Comparison of ENCODE assay signal across 8 mouse cellular contexts in the genomic region with DNA sequence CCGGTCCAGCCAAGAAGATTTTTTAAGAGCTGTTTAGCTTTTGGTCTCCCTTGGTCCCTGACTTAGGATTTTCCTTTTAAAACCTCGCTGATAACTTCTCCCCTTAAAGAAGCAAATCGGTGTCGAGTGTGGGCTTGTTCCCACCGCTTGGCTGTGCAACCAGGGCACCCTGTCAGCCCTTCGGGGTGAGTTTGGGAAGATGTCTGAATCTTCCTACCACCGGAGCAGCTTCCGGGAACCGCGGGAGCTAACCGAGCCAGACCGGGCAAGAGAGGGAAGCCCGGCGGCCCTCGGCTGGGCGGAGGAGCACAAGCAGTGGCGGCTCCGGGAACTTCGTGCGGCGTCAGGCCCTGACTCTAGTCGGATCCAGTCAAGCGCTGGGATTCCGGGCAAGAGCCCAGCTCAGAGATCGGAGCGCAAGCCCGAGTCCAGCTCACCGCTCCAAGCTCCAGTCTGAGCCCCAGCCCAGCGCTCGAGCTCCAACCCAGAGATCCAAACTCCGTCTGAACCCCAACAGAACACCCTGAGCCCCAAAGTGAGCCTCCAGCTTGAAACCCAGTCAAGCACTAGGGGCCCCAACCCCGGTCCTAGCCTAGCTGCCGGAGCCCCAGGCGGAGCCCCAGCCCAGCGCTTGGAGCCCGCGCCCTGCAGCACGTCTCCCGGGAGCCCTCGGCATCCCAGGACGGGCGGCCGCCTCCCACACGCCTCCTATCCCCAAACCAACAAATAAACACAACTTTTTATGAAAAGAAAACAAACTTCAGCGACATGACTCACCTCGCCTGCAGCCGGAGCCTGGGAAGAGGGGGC. TPM values are rescaled to one million over a fixed set of nuclear protein-coding genes. Genes with fewer than 3 reads are reported as not detected.
DNase-seq lines count a peak whose midpoint lies in the region; ATAC-seq and TF ChIP-seq lines count a peak whose summit lies in the region.

No protein-coding gene starts in this region.

- H3K27me3 ChIP-seq in intestine, postnatal 0 days (replicated peaks; ENCODE audit: control insufficient read depth, insufficient read depth, low read length) = no peaks in the 10 kb centered on the region
- H3K27me3 ChIP-seq in limb, embryonic 13.5 days = no peaks in the 10 kb centered on the region
- no peaks in the 10 kb centered on the region for H3K27me3 ChIP-seq in midbrain, embryonic 13.5 days
- no peaks in the 10 kb centered on the region for H3K27me3 ChIP-seq in stomach, embryonic 16.5 days (ENCODE audit: control insufficient read depth, insufficient read depth, low read length)

- peak overlapping the region; percentile 73 for H3K27ac ChIP-seq in intestine, postnatal 0 days (ENCODE audit: low read depth, low read length)
- peak overlapping the region; percentile 99 for H3K27ac ChIP-seq in limb, embryonic 13.5 days
- H3K27ac ChIP-seq in midbrain, embryonic 13.5 days = peak overlapping the region; percentile 92
- H3K27ac ChIP-seq in stomach, embryonic 16.5 days (ENCODE audit: low read length) = peak overlapping the region; percentile 92

- H3K9me3 ChIP-seq in intestine, postnatal 0 days (ENCODE audit: control insufficient read depth) = no peaks in the 10 kb centered on the region
- no peaks in the 10 kb centered on the region for H3K9me3 ChIP-seq in limb, embryonic 13.5 days
- no peaks in the 10 kb centered on the region for H3K9me3 ChIP-seq in midbrain, embryonic 13.5 days
- no peaks in the 10 kb centered on the region for H3K9me3 ChIP-seq in stomach, embryonic 16.5 days (replicated peaks; ENCODE audit: control insufficient read depth, low read length)

- peak overlapping the region; percentile 69 for H3K9ac ChIP-seq in intestine, postnatal 0 days (ENCODE audit: low read depth, low read length)
- H3K9ac ChIP-seq in limb, embryonic 13.5 days = peak overlapping the region; percentile 100
- peak overlapping the region; percentile 96 for H3K9ac ChIP-seq in midbrain, embryonic 13.5 days (replicated peaks)
- peak overlapping the region; percentile 95 for H3K9ac ChIP-seq in stomach, embryonic 16.5 days (ENCODE audit: low read length)

- under 1% methylated on average over 47 of the region's 47 CpGs for WGBS in intestine, postnatal 0 days
- under 1% methylated on average over 47 of the region's 47 CpGs for WGBS in limb, embryonic 13.5 days
- under 1% methylated on average over 47 of the region's 47 CpGs for WGBS in midbrain, embryonic 13.5 days
- under 1% methylated on average over 47 of the region's 47 CpGs for WGBS in stomach, embryonic 16.5 days

- no peaks in the 10 kb centered on the region for H3K4me1 ChIP-seq in intestine, postnatal 0 days (replicated peaks; ENCODE audit: control insufficient read depth, insufficient read depth, low read length)
- peaks cover 48% of the 10 kb centered on the region for H3K4me1 ChIP-seq in limb, embryonic 13.5 days
- H3K4me1 ChIP-seq in midbrain, embryonic 13.5 days (replicated peaks) = peaks cover 63% of the 10 kb centered on the region
- H3K4me1 ChIP-seq in stomach, embryonic 16.5 days (ENCODE audit: control insufficient read depth, insufficient read depth, low read length) = peaks cover 8% of the 10 kb centered on the region; the same call in 1 of the 2 replicates

- H3K4me3 ChIP-seq in intestine, postnatal 0 days (ENCODE audit: low read depth, low read length) = peak overlapping the region; percentile 78
- H3K4me3 ChIP-seq in limb, embryonic 13.5 days = peak overlapping the region; percentile 98
- H3K4me3 ChIP-seq in midbrain, embryonic 13.5 days (replicated peaks) = peak overlapping the region; percentile 91
- H3K4me3 ChIP-seq in stomach, embryonic 16.5 days (replicated peaks; ENCODE audit: low read length) = peak overlapping the region; percentile 73

- no peaks in the 10 kb centered on the region for H3K36me3 ChIP-seq in intestine, postnatal 0 days (ENCODE audit: control insufficient read depth, insufficient read depth)
- H3K36me3 ChIP-seq in limb, embryonic 13.5 days = peaks cover 4% of the 10 kb centered on the region; the same call in 1 of the 2 replicates
- H3K36me3 ChIP-seq in midbrain, embryonic 13.5 days = no peaks in the 10 kb centered on the region
- H3K36me3 ChIP-seq in stomach, embryonic 16.5 days (ENCODE audit: control insufficient read depth, insufficient read depth, low read length) = no peaks in the 10 kb centered on the region

- ATAC-seq in intestine, postnatal 0 days = peak; percentile 76
- ATAC-seq in limb, embryonic 13.5 days (ENCODE audit: low FRiP score, low read depth) = peak; percentile 61
- ATAC-seq in midbrain, embryonic 13.5 days = peak; percentile 77
- ATAC-seq in stomach, embryonic 16.5 days (ENCODE audit: insufficient read depth, low FRiP score) = peak; percentile 85

- peak; percentile 2 for DNase-seq in thymus, postnatal 0 days (ENCODE audit: low spot score)
- DNase-seq in thymus, adult 18-20 months = no peak
- DNase-seq in embryo, embryonic 11 days = peak; percentile 82
- DNase-seq in heart, adult 11 months = peak; percentile 96

- TF ChIP-seq CTCF in intestine, postnatal 0 days (IDR thresholded peaks at IDR 0.05; ENCODE audit: low read depth) = peak; percentile 27; the same call in 1 of the 2 replicates

- peak overlapping the region; percentile 96 for H3K4me2 ChIP-seq in intestine, postnatal 0 days (replicated peaks; ENCODE audit: low read depth)
- peak overlapping the region; percentile 71 for H3K4me2 ChIP-seq in limb, embryonic 13.5 days (replicated peaks)
- H3K4me2 ChIP-seq in midbrain, embryonic 13.5 days (replicated peaks) = peak overlapping the region; percentile 89
- peak overlapping the region; percentile 63 for H3K4me2 ChIP-seq in stomach, embryonic 16.5 days (ENCODE audit: low read depth, low read length)

RNA-seq across cellular contexts. Expression of a gene that starts 0.8 kb away (rescaled TPM):
- 4.4 and 4.5 TPM in 2 replicates for polyA plus RNA-seq in thymus, postnatal 0 days (2015; fragmentation: Nextera tagmentation; extraction: Ambion mirVana)
- 3.1 and 3.6 TPM in 2 replicates for polyA plus RNA-seq in intestine, postnatal 0 days (2015; fragmentation: Nextera tagmentation; extraction: Ambion mirVana)
- 58.7 and 63.5 TPM in 2 replicates for polyA plus RNA-seq in limb, embryonic 13.5 days (2015; fragmentation: Nextera tagmentation; extraction: Ambion mirVana)
- polyA plus RNA-seq in midbrain, embryonic 13.5 days (2015; fragmentation: Nextera tagmentation; extraction: Ambion mirVana) = 22.5 and 27.3 TPM in 2 replicates
- 16.9 and 17.9 TPM in 2 replicates for polyA plus RNA-seq in stomach, embryonic 16.5 days (2015; fragmentation: Nextera tagmentation; extraction: Ambion mirVana)

Comparison
In these comparisons a context has a peak if more than half of its experiments do, and no peak if none do; other contexts are left out.
1. DNase-seq: peak in thymus, postnatal 0 days (single experiment), embryo, embryonic 11 days (single experiment) and heart, adult 11 months (single experiment); none in thymus, adult 18-20 months (0 of 2).
2. Peak in every context shown above with its lines, with median percentiles within 50 percentile points of each other: ATAC-seq, H3K27ac ChIP-seq, H3K4me2 ChIP-seq, H3K4me3 ChIP-seq and H3K9ac ChIP-seq.